Mouse (Mus musculus) E14TG2a.4 (cell line): ENCODE data around the gene Abcg2.

Experiments
- H3K27me3 ChIP-seq: 2 replicates; pipeline ENCODE4 v1.6.1; 2014; ENCODE audit warnings: low read length, control low read depth; ENCODE audit not compliant: insufficient read depth
- H3K36me3 ChIP-seq: 2 replicates; pipeline ENCODE4 v1.6.1; 2014; ENCODE audit warnings: low read length, control low read depth; ENCODE audit not compliant: insufficient read depth
- H3K4me1 ChIP-seq: replicated peaks from 2 replicates; pipeline ENCODE4 v1.6.1; 2014; ENCODE audit warnings: low read depth, low read length, control low read depth
- H3K4me3 ChIP-seq: replicated peaks from 2 replicates; pipeline ENCODE4 v1.5.1; 2014; ENCODE audit warnings: mild to moderate bottlenecking, low read length
- H3K9me3 ChIP-seq: 2 replicates; pipeline ENCODE4 v1.6.1; 2014; ENCODE audit warnings: low read length, control low read depth
- CTCF ChIP-seq: conservative IDR thresholded peaks from 2 replicates; pipeline ENCODE4 v1.5.1; 2014; ENCODE audit warnings: low read length
- POU5F1 ChIP-seq: IDR thresholded peaks from 2 replicates; pipeline ENCODE4 v1.6.1; 2014; ENCODE audit warnings: low read length, borderline replicate concordance

The Abcg2 gene

GRCm38 (mm10) chr6:58735090-58735489, 150.8 kb downstream of the Abcg2 start:
- TF ChIP-seq CTCF: no peak
- TF ChIP-seq POU5F1: no peak
- H3K4me3 ChIP-seq: no peak overlapping the region
- H3K9me3 ChIP-seq: no peaks in the 10 kb centered on the region
- no peaks in the 10 kb centered on the region for H3K27me3 ChIP-seq
- no peaks in the 10 kb centered on the region for H3K4me1 ChIP-seq
- no peaks in the 10 kb centered on the region for H3K36me3 ChIP-seq
